Mouse (Mus musculus): ENCODE results near the gene Trappc3.

The Trappc3 gene

DNA sequence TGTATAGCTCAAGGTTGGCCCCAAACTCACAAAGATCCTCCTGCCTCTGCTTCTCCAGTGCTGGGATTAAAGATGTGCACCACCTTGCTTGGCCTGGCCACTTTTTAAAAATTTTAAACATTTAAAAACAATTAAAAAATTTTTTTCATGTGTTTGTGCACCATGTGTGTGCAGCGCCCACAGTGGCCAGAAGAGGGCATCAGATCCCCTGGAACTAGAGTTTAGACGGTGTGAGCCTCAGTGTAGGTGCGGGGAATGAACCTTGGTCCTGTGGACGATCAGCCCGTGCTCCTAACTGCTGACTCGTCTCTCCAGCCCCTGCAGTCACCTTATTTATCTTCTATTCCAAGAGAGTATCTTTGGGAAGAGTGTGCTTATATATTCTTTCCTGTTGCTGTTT, 43.9 kb downstream of the Trappc3 start:
- in situ Hi-C loops (cut with MboI; ENCODE audit: unreplicated experiment in 2 of 2): loop anchor here (5.0 to 25.0 kb wide), 6 partner anchors 34 to 1144 kb away; partner anchors contain the start of gene Trappc3 (in 1 of the 2)

- in situ Hi-C loops (cut with MboI; ENCODE audit: unreplicated experiment in 2 of 2): loop anchor here (5.0 to 25.0 kb wide), 6 partner anchors 35 to 1145 kb away; partner anchors contain the start of gene Trappc3 (in 1 of the 2)
These were observed 44.7 kb downstream of the Trappc3 start for GRCm38 (mm10) chr4:126306827-126307226.

GRCm38 (mm10) chr4:126309211-126309921, 47.2 kb downstream of the Trappc3 start:
- in situ Hi-C loops (cut with MboI; ENCODE audit: unreplicated experiment in 2 of 2): loop anchor here (5.0 to 25.0 kb wide), 6 partner anchors 37 to 1147 kb away; partner anchors contain the start of gene Trappc3 (in 1 of the 2)

DNA sequence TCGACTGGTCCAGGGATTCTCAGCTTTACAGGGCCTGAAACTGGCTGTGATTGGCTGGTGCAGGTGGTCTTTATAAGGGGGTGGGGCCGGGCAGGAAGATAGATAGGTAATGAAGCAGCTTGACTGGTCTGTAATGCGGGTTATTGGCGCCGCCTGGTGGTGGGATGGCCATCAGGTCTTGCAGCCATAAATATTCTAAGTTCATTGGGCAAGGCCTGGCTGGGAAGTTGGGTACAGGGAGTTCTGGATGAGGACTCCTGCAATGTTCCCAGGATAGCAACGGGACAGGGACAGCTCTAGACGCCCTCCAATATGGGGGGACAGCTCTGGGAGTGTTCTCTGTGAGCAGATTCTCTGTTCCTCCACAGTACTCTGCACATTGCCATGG, 47.8 kb downstream of the Trappc3 start:
- in situ Hi-C loops (cut with MboI; ENCODE audit: unreplicated experiment in 2 of 2): loop anchor here (5.0 to 25.0 kb wide), 6 partner anchors 38 to 1148 kb away; partner anchors contain the start of gene Trappc3 (in 1 of the 2)

DNA sequence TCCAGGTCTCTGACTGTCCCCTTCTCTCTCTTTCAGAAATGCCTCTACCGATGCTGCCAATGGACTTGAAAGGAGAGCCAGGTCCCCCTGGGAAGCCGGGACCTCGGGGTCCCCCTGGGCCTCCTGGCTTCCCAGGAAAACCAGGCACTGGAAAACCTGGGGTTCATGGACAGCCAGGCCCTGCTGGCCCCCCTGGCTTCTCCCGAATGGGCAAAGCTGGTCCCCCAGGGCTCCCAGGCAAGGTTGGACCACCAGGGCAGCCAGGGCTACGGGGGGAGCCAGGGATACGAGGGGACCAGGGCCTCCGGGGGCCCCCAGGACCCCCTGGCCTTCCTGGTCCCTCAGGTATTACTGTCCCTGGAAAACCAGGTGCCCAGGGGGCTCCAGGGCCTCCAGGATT, 48.2 kb downstream of the Trappc3 start:
- in situ Hi-C loops (cut with MboI; ENCODE audit: unreplicated experiment in 2 of 2): loop anchor here in 1 of 2 experiments (25.0 kb wide), 1 partner anchor 1148 kb away; no protein-coding TSS in a partner anchor

- in situ Hi-C loops (cut with MboI; ENCODE audit: unreplicated experiment in 2 of 2): loop anchor here in 1 of 2 experiments (25.0 kb wide), 1 partner anchor 1149 kb away; no protein-coding TSS in a partner anchor
These were observed 49.6 kb downstream of the Trappc3 start for GRCm38 (mm10) chr4:126311566-126312200.

- in situ Hi-C loops (cut with MboI; ENCODE audit: unreplicated experiment in 2 of 2): loop anchor here in 1 of 2 experiments (25.0 kb wide), 1 partner anchor 1151 kb away; no protein-coding TSS in a partner anchor
These were observed 51.1 kb downstream of the Trappc3 start for GRCm38 (mm10) chr4:126313202-126313601.

- in situ Hi-C loops (cut with MboI; ENCODE audit: unreplicated experiment in 2 of 2): loop anchor here in 1 of 2 experiments (25.0 kb wide), 1 partner anchor 1152 kb away; no protein-coding TSS in a partner anchor
These were observed 52.3 kb downstream of the Trappc3 start for GRCm38 (mm10) chr4:126314393-126314792.

- in situ Hi-C loops (cut with MboI; ENCODE audit: unreplicated experiment in 2 of 2): loop anchor here in 1 of 2 experiments (25.0 kb wide), 1 partner anchor 1154 kb away; no protein-coding TSS in a partner anchor
These were observed 53.8 kb downstream of the Trappc3 start for GRCm38 (mm10) chr4:126315931-126316330.

- in situ Hi-C loops (cut with MboI; ENCODE audit: unreplicated experiment in 2 of 2): loop anchor here in 1 of 2 experiments (25.0 kb wide), 1 partner anchor 1154 kb away; no protein-coding TSS in a partner anchor
These were observed 54.4 kb downstream of the Trappc3 start for GRCm38 (mm10) chr4:126316443-126317040.

DNA sequence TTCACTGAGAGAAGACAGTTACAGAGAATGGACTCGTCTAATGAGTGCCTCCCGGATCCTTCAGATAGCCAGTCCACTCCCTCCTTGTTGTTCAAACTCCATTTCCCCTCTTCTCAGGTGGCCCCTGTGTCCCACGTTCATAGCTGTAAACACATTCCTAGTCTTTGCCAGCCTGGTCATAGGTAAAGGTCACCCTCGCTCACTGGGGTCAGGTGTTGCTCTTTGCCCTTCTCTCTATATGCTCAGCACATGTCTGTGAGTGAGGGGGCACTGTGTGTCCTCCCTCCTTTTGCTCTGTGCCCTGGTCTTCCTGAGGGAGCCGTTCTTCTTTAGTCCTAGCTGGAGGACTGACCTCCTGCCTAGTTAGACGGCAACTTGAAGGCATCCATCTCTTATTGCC, 57.7 kb downstream of the Trappc3 start:
- in situ Hi-C loops (cut with MboI; ENCODE audit: unreplicated experiment in 2 of 2): loop anchor here in 1 of 2 experiments (25.0 kb wide), 1 partner anchor 1158 kb away; no protein-coding TSS in a partner anchor

- in situ Hi-C loops (cut with MboI; ENCODE audit: unreplicated experiment in 2 of 2): loop anchor here in 1 of 2 experiments (25.0 kb wide), 1 partner anchor 1159 kb away; no protein-coding TSS in a partner anchor
These were observed 59.2 kb downstream of the Trappc3 start, which contains the start of gene Adprhl2 for GRCm38 (mm10) chr4:126321111-126321853. TSS of gene Adprhl2 (minus strand) at chr4:126321703.

DNA sequence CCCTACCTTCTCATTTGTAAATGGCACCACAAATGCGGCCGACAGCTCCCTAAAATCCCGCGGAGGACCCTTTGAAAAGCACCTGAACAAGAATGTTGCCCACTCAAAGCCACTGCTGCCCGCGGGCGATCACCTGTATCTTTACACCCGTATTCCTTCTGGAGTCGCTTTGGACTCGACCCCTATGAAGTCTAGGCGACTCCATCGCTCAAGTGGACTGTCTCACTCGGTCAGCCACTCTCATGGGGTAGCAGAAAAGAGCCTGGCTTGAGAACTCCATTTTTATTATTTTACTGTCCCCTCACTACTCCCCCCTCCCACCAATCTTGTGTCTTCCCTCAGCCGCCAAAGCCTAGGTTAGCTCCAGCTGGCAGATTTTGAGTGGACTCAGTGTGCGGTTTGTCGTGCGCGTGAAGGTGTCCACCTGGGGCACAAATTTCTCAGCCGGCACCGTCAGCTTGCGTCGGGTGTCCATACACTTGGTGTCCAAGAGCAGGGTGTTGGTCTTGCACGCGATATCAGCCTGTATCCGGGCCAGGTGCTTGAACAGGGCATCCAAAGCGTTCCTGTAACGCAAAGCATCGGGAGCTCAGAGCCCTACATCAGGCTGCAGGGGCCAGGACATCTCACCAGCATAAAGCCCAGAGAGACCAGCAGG, 59.9 kb downstream of the Trappc3 start:
- in situ Hi-C loops (cut with MboI; ENCODE audit: unreplicated experiment in 2 of 2): loop anchor here in 1 of 2 experiments (25.0 kb wide), 1 partner anchor 1160 kb away; no protein-coding TSS in a partner anchor

DNA sequence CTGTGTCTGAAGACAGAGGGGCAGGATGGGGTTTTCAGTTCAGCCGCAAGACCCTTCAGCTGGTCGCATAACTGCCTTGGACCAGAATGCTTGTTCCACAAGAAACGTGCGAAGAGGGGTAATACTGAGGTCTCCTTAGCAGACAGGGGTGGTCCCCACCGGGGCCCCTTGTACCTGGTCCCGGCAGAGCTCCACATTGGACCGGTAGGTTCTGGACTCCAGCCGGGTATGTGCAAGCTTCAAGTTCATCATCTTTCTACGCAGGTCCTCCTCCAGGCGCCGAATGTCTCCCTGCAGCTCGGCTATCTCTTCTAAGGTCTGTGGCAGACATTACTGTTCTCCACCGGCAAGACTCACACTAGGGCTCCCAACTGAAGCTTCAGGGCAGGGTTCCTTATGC, 60.5 kb downstream of the Trappc3 start:
- in situ Hi-C loops (cut with MboI; ENCODE audit: unreplicated experiment in 2 of 2): loop anchor here in 1 of 2 experiments (25.0 kb wide), 1 partner anchor 1160 kb away; no protein-coding TSS in a partner anchor

- in situ Hi-C loops (cut with MboI; ENCODE audit: unreplicated experiment in 2 of 2): loop anchor here in 1 of 2 experiments (25.0 kb wide), 1 partner anchor 1163 kb away; no protein-coding TSS in a partner anchor
These were observed 62.7 kb downstream of the Trappc3 start for GRCm38 (mm10) chr4:126324861-126325260.

- in situ Hi-C loops (cut with MboI; ENCODE audit: unreplicated experiment in 2 of 2): no loop called here
These were observed 63.2 kb downstream of the Trappc3 start, which contains the start of gene Tekt2 for GRCm38 (mm10) chr4:126325281-126325861. TSS of gene Tekt2 (minus strand) at chr4:126325688.
